Mouse (Mus musculus) stomach, embryonic 16.5 days (tissue): ENCODE data around the gene Ogfrl1. TPM values are rescaled to one million over a fixed set of nuclear protein-coding genes. Genes with fewer than 3 reads are reported as not detected.

Experiments used
- ATAC-seq: fragments of 200-750 bp; cut with Nextera tagmentation; 2 replicates; pipeline ENCODE4 v1.8.0; 2017; ENCODE audit warnings: moderate number of reproducible peaks, moderate TSS enrichment; ENCODE audit not compliant: insufficient read depth, low FRiP score
- H3K27ac ChIP-seq: fragments of 300-500 bp; sonication (generic); 2 replicates; pipeline ENCODE4 v1.5.1; 2014; ENCODE audit warnings: low read length
- H3K27me3 ChIP-seq: fragments of 300-500 bp; sonication (generic); 2 replicates; pipeline ENCODE4 v1.6.1; 2014; ENCODE audit warnings: low read length, control low read depth, mixed read lengths; ENCODE audit not compliant: control insufficient read depth, insufficient read depth
- H3K36me3 ChIP-seq: fragments of 300-500 bp; sonication (generic); 2 replicates; pipeline ENCODE4 v1.6.1; 2014; ENCODE audit warnings: low read length; ENCODE audit not compliant: control insufficient read depth, insufficient read depth
- H3K4me1 ChIP-seq: fragments of 300-500 bp; sonication (generic); 2 replicates; pipeline ENCODE4 v1.6.1; 2014; ENCODE audit warnings: low read length, control low read depth, mixed read lengths; ENCODE audit not compliant: control insufficient read depth, insufficient read depth
- H3K4me2 ChIP-seq: fragments of 300-500 bp; sonication (generic); 2 replicates; pipeline ENCODE4 v1.6.1; 2014; ENCODE audit warnings: low read depth, low read length, mixed read lengths
- H3K4me3 ChIP-seq: fragments of 300-500 bp; sonication (generic); replicated peaks from 2 replicates; pipeline ENCODE4 v1.5.1; 2014; ENCODE audit warnings: mild to moderate bottlenecking, low read length
- H3K9ac ChIP-seq: fragments of 300-500 bp; sonication (generic); 2 replicates; pipeline ENCODE4 v1.6.1; 2014; ENCODE audit warnings: low read length
- H3K9me3 ChIP-seq: fragments of 300-500 bp; sonication (generic); replicated peaks from 2 replicates; pipeline ENCODE4 v1.6.1; 2016; ENCODE audit warnings: low read length, control low read depth; ENCODE audit not compliant: control insufficient read depth
- WGBS: fragments of 180-500 bp; shearing (Covaris S2); extraction: QIAGEN DNeasy Blood & Tissue Kit; methylation state at CpG from one replicate; pipeline ENCODE4 v1.1.7; 2014; 5-methylcytosine and 5-hydroxymethylcytosine counted together
- polyA plus RNA-seq: library from polyadenylated mRNA; unstranded; fragments of >200 nt; fragmentation: Nextera tagmentation; extraction: Ambion mirVana; gene quantifications from 2 replicates; pipeline ENCODE4 v1.2.1, GENCODE M21; 2015

Ogfrl1 gene
- 2.2 and 4.2 TPM in 2 replicates for polyA plus RNA-seq

DNA sequence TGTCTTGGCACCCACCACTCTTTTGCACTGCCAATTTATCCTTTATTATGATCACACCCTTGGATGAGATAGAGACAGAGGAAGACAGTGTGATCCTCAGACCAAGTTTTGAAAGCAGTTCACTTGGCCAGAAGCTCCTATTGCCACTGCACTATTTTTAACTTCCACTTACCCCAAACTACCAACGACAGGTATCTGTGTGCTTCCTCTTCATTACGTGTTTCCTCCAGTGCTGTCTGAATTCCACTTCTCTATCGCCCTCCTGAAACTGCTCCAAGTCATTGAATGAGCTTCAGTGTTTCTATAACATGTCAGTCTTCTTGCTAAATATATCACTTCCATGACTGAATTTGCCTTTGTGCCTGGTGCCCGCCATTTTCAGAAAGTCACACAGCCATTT is at the start of gene Ogfrl1:
Ogfrl1 (minus strand) TSS at position 150 of the 400 bp plus-strand sequence.
- H3K4me3 ChIP-seq: no peak within 1 kb of the TSS
- WGBS: 79% methylated on average over 4 of the region's 4 CpGs
- H3K36me3 ChIP-seq: no peaks in the 10 kb centered on the region
- H3K27ac ChIP-seq: no peak within 1 kb of the TSS
- no peaks in the 10 kb centered on the region for H3K27me3 ChIP-seq
- H3K4me2 ChIP-seq: no peak within 1 kb of the TSS
- H3K4me1 ChIP-seq: no peaks in the 10 kb centered on the region
- no peaks in the 10 kb centered on the region for H3K9me3 ChIP-seq
- H3K9ac ChIP-seq: no peak within 1 kb of the TSS
- no peak for ATAC-seq

DNA sequence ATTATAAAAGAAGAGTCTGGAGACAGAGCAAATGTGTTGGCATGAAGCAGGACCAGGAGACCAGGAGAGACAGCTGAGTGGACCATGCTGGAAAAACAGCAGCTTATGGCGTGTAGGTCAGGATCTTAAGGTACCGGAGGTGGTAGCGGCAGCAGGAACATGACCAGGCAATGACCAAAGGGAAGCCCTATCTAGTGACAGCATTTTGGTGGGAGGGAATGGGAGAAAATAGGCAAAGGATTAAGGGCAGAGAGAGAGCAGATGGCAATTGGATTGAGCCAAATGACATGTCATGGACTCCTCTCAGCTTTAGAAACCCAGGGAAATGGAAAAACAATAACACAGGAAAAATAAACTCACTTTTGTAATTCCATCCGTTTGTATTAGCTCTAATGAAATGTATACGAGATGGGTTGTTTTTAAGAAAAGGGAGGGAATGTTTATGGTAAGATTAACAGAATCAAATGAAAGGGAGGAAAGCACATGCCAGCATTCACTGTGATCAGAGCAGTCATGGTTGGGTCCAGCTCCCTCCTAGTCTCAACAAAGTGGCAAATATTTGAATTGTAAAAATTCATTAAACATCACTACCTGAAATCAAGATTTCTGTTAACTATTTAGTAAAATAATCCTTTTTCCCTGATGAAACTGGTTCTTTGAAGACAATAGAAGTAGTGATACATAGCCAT is 48.3 kb upstream of the Ogfrl1 start:
- Histone ChIP-seq H3K36me3 (no peaks in the 10 kb centered on the region), H3K4me3 (no peak overlapping the region), H3K9me3 (no peaks in the 10 kb centered on the region), H3K9ac (no peak overlapping the region), H3K27ac (no peak overlapping the region), H3K4me1 (no peaks in the 10 kb centered on the region), H3K4me2 (no peak overlapping the region), H3K27me3 (no peaks in the 10 kb centered on the region)
- no peak for ATAC-seq
- whole genome bisulfite sequencing: 76% methylated on average over 5 of the region's 5 CpGs

DNA sequence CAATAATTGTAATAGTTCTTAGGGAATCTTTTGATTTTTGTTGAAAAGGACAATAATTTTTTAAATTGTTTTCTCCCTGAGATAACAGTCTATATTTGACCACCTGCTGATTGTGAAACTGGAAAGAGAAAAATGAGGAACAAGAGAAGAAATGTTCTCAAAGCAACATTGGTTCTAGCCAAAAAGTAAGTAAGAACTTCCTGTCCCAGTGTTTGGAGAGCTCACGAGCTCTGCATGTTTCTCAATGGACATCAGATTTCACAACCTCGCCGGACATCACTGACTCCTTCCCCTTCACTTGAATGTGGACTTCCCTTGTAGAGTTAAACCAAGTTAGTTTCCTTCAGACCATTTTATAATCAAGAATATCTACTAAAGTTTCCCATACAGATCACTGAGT is 36.0 kb upstream of the Ogfrl1 start:
- 59% methylated on average over 3 of the region's 3 CpGs for WGBS
- Histone ChIP-seq H3K27me3 (no peaks in the 10 kb centered on the region), H3K9me3 (no peaks in the 10 kb centered on the region), H3K4me3 (no peak overlapping the region), H3K4me1 (no peaks in the 10 kb centered on the region), H3K4me2 (no peak overlapping the region), H3K36me3 (no peaks in the 10 kb centered on the region), H3K27ac (no peak overlapping the region), H3K9ac (no peak overlapping the region)
- no peak for ATAC-seq

DNA sequence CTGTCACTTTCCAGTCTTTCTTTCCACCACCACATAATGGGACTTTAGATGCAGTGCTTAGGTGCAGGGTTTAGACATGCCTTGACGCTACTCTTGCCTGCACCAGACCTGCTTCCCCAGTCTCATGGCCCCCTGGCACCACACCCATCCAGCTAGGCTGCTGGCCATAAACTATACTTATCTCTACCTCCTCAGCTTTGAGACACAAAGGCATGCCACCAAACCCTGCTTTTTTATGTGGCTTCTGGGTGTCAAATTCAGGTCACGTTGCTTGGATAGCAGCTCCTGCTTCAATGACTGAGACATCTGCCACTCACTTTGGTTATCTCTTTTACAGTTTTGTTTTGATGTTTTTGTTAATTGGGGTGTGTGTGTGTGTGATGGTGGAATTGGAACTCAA is 28.9 kb upstream of the Ogfrl1 start:
- WGBS: 76% methylated on average over 2 of the region's 2 CpGs
- 0 out of 2 replicates have a peak, but pooled peaks have one; percentile 17 for ATAC-seq

DNA sequence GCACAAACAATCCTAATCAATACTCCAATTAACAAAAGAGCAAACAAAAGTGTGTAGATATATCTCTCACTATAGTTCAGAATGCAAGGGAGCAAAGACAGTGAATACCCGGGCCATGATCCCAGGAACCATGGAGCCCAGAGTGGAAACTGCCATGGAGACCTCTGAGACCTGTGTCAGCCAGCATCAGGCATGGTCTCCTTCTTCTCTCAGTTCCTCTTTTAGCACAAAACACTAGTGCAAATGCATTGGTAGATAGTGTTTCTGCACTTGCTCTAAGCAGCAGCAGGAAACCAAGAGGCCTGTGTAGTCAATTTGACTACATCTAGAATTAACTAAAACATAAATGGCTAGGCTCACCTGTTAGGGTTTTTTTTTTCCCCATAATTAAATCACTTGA is 21.4 kb upstream of the Ogfrl1 start:
- H3K4me3 ChIP-seq: no peak overlapping the region
- H3K9me3 ChIP-seq: no peaks in the 10 kb centered on the region
- no peaks in the 10 kb centered on the region for H3K4me1 ChIP-seq
- H3K9ac ChIP-seq: no peak overlapping the region
- 80% methylated on average over 1 of the region's 1 CpGs for WGBS
- no peak for ATAC-seq
- no peak overlapping the region for H3K4me2 ChIP-seq
- H3K27ac ChIP-seq: no peak overlapping the region
- no peaks in the 10 kb centered on the region for H3K36me3 ChIP-seq
- no peaks in the 10 kb centered on the region for H3K27me3 ChIP-seq

More for the DNA sequence above, 28.9 kb upstream of the Ogfrl1 start:
- no peak overlapping the region for H3K9ac ChIP-seq
- no peaks in the 10 kb centered on the region for H3K4me1 ChIP-seq
- no peaks in the 10 kb centered on the region for H3K36me3 ChIP-seq
- H3K27ac ChIP-seq: no peak overlapping the region
- H3K27me3 ChIP-seq: no peaks in the 10 kb centered on the region
- H3K4me2 ChIP-seq: no peak overlapping the region
- no peak overlapping the region for H3K4me3 ChIP-seq
- H3K9me3 ChIP-seq: no peaks in the 10 kb centered on the region; the same call in 1 of the 2 replicates

DNA sequence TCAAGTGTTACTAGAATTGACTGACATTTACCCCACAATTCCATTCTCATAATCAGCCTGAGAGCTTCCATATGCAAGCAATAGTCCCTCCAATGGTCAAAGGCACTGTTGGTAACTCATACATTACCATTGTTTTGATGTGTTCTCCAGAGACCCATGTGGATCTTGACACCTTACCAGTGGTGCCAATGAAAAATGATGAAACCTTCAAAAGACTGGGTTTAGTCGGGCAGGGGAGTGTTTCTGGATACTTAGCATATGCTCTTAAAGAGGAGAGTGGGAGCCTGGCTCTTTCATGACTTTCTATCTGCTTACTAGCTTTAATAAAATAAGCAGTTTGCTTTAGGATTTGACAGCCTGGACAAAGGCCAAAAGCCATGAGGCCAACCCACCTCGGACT is 20.5 kb upstream of the Ogfrl1 start:
- ATAC-seq: no peak
- Histone ChIP-seq H3K4me1 (no peaks in the 10 kb centered on the region), H3K9ac (no peak overlapping the region), H3K4me2 (no peak overlapping the region), H3K4me3 (no peak overlapping the region), H3K27ac (no peak overlapping the region), H3K9me3 (no peaks in the 10 kb centered on the region), H3K36me3 (no peaks in the 10 kb centered on the region), H3K27me3 (no peaks in the 10 kb centered on the region)
- WGBS: 45% methylated on average over 2 of the region's 2 CpGs

DNA sequence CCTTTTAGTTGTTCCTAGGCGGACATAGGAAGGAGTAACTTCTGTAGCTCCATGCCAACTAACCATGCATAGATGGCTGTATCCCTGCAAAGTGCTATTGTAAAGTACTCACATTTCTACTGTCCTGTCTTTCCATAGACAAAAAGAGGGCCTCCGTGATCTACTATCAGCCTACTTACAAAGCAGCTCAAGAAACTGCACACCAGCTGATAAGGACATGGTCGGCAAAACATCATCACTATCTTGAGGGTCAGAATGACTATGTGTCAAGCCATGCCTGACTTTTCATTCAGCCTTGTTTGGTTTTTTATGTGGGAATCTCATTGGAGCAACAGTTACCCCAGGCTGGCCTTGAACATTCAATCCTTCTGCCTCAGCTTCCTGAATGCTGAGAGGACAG is 20.0 kb upstream of the Ogfrl1 start:
- H3K4me2 ChIP-seq: no peak overlapping the region
- WGBS: 87% methylated on average over 3 of the region's 3 CpGs
- no peaks in the 10 kb centered on the region for H3K4me1 ChIP-seq
- no peaks in the 10 kb centered on the region for H3K27me3 ChIP-seq
- H3K4me3 ChIP-seq: no peak overlapping the region
- H3K9me3 ChIP-seq: no peaks in the 10 kb centered on the region
- no peak overlapping the region for H3K27ac ChIP-seq
- no peak for ATAC-seq
- no peaks in the 10 kb centered on the region for H3K36me3 ChIP-seq
- H3K9ac ChIP-seq: no peak overlapping the region

DNA sequence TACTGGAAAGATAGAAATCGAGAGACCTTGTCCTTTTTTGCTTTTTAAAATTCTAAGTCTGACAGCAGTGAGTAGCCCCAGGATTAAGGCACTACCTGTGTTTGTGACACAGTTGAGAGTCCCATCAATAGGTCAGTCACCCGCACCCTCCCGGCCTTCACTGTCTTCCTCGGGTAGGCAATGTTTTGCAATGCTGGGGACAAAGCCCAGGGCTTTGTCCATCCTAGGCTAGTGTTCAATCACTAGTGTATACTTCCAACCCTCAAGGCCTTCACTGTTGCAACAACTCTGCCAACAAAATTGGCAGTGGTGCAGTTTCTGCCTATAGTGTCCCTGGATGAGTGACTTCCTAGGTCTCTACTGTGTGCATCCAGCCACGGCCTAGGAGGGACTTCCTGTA is 14.0 kb upstream of the Ogfrl1 start:
- Histone ChIP-seq H3K4me2 (no peak overlapping the region), H3K4me3 (no peak overlapping the region), H3K36me3 (no peaks in the 10 kb centered on the region), H3K27ac (no peak overlapping the region), H3K27me3 (no peaks in the 10 kb centered on the region), H3K9me3 (no peaks in the 10 kb centered on the region), H3K9ac (no peak overlapping the region), H3K4me1 (no peaks in the 10 kb centered on the region)
- 87% methylated on average over 5 of the region's 5 CpGs for WGBS
- no peak for ATAC-seq

DNA sequence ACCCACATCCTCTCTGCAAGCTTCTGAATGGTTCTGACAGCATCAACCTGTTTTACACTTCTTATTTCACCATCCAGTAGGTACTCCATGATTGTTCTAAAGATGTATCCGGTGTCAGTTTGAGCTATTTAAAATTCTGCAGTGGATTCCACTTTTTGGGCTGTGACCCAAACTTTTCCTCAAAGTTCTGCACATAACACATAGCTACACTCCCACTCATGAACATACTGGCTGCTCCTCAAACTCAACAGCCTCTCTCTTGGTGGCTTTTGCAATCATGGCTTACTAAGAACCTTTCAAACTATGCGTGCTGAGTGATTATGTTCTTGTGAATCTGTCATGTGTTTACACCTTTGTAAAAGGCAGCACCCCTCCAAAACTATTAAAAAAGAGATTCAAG is 12.4 kb upstream of the Ogfrl1 start:
- no peak overlapping the region for H3K27ac ChIP-seq
- ATAC-seq: no peak
- H3K4me2 ChIP-seq: no peak overlapping the region
- no peaks in the 10 kb centered on the region for H3K36me3 ChIP-seq
- no peaks in the 10 kb centered on the region for H3K4me1 ChIP-seq
- no peak overlapping the region for H3K9ac ChIP-seq
- no peaks in the 10 kb centered on the region for H3K27me3 ChIP-seq
- H3K4me3 ChIP-seq: no peak overlapping the region
- H3K9me3 ChIP-seq: no peaks in the 10 kb centered on the region
- WGBS: 85% methylated on average over 2 of the region's 2 CpGs
